Mouse (Mus musculus) heart, postnatal 0 days (tissue): ENCODE results near the gene Gstt4.

Source experiments
- CTCF ChIP-seq: IDR thresholded peaks from 2 replicates; pipeline ENCODE4 v1.5.1; 2016; ENCODE audit warnings: antibody characterized with exemption, control low read depth, low read depth
- EP300 ChIP-seq: IDR thresholded peaks from 2 replicates; pipeline ENCODE4 v1.6.1; 2016; ENCODE audit warnings: antibody characterized with exemption, low read depth

DNA sequence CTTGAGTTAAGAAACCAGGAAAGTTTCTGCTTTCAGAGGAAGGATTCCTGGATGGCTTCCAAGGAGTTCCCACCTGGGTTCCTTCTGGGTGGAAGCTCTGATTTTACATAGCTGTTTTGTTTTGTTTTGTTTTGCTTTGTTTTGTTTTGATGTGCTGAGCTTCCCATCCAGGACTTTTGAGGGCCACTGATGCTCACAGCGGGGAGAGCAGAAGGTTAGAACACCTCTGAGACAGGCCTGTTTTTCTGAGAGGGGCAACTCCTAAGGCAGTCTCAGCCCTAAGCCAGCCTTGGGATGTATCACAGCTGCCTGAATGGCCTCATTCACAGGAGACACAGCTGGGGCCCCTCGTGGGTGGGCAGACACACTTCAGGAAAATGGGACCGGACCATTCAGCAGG, 29.3 kb upstream of the Gstt4 start:
- no peak for TF ChIP-seq CTCF
- TF ChIP-seq EP300: no peak
